ENCODE assay signal across 9 mouse cellular contexts in genomic region chr7:66061057-66061456, GRCm38 (mm10). TPM values are rescaled to one million over a fixed set of nuclear protein-coding genes. Genes with fewer than 3 reads are reported as not detected.
DNase-seq lines count a peak whose midpoint lies in the region; ATAC-seq and TF ChIP-seq lines count a peak whose summit lies in the region.
"Had no signal": no experiment of that assay in that cellular context is flagged by ENCODE, and none has a peak within 500 bp of the region (broad histone marks: within the 10 kb centered on the region; RNA-seq: fewer than 3 reads in every experiment).

No protein-coding gene starts in this region.

- H3K27me3 ChIP-seq in hindbrain, postnatal 0 days (ENCODE audit: insufficient read depth, low read length): no peaks in the 10 kb centered on the region
- H3K27me3 ChIP-seq in neural tube, embryonic 12.5 days (replicated peaks): no peaks in the 10 kb centered on the region

- no peak for TF ChIP-seq POLR2A in cortical plate, adult 2 months (IDR thresholded peaks at IDR 0.05; ENCODE audit: extremely low read depth, insufficient read depth, low read length)

- WGBS in hindbrain, postnatal 0 days: 2% methylated on average over 14 of the region's 14 CpGs
- 2% methylated on average over 14 of the region's 14 CpGs for WGBS in neural tube, embryonic 12.5 days

- intact Hi-C loops in left cerebral cortex, adult 2 months (cut with DNase I): no loop called here
- intact Hi-C loops in left cerebral cortex, postnatal 14 days (cut with DNase I): no loop called here

- H3K4me3 ChIP-seq in left cerebral cortex, adult 2 months: peak overlapping the region; percentile 65
- peak overlapping the region; percentile 57 for H3K4me3 ChIP-seq in cortical plate, adult 2 months (ENCODE audit: insufficient read depth, low read length)
- peak overlapping the region; percentile 80 for H3K4me3 ChIP-seq in hindbrain, postnatal 0 days (ENCODE audit: low read length)
- H3K4me3 ChIP-seq in neural tube, embryonic 12.5 days: peak overlapping the region; percentile 97

- H3K4me1 ChIP-seq in cortical plate, adult 2 months (ENCODE audit: control insufficient read depth, insufficient read depth, low read length): peaks cover 1% of the 10 kb centered on the region; the same call in 1 of the 2 replicates
- peaks cover 12% of the 10 kb centered on the region for H3K4me1 ChIP-seq in hindbrain, postnatal 0 days (ENCODE audit: insufficient read depth, low read length)
- peaks cover 9% of the 10 kb centered on the region for H3K4me1 ChIP-seq in neural tube, embryonic 12.5 days

- no peak for ATAC-seq in hindbrain, postnatal 0 days
- ATAC-seq in neural tube, embryonic 12.5 days (ENCODE audit: low FRiP score, low read depth): no peak

- H3K36me3 ChIP-seq in hindbrain, postnatal 0 days (ENCODE audit: insufficient read depth, low read length): peaks cover 23% of the 10 kb centered on the region; the same call in 1 of the 2 replicates
- peaks cover 21% of the 10 kb centered on the region for H3K36me3 ChIP-seq in neural tube, embryonic 12.5 days

- no peaks in the 10 kb centered on the region for H3K9me3 ChIP-seq in hindbrain, postnatal 0 days (ENCODE audit: low read length)
- no peaks in the 10 kb centered on the region for H3K9me3 ChIP-seq in neural tube, embryonic 12.5 days

- peak overlapping the region; percentile 96 for H3K4me2 ChIP-seq in hindbrain, postnatal 0 days (ENCODE audit: low read depth, low read length)
- H3K4me2 ChIP-seq in neural tube, embryonic 12.5 days (replicated peaks): peak overlapping the region; percentile 85

- no peak for DNase-seq in left cerebral cortex, adult 2 months (ENCODE audit: extremely low spot score in 1 of 2, low spot score in 2 of 2)
- DNase-seq in left cerebral cortex, postnatal 14 days (ENCODE audit: low spot score in 2 of 2): no peak
- DNase-seq in hindbrain, postnatal 0 days (ENCODE audit: low spot score): no peak
- DNase-seq in spleen, postnatal 10 days (ENCODE audit: low spot score in 2 of 2): no peak
- DNase-seq in adrenal gland, adult 2 months: no peak
- DNase-seq in thymus, postnatal 0 days (ENCODE audit: low spot score): no peak

- no peak for TF ChIP-seq CTCF in left cerebral cortex, adult 2 months (IDR thresholded peaks at IDR 0.05)
- no peak for TF ChIP-seq CTCF in cortical plate, adult 2 months (IDR thresholded peaks at IDR 0.05; ENCODE audit: extremely low read depth, insufficient read depth, low read length)
- TF ChIP-seq CTCF in hindbrain, postnatal 0 days (IDR thresholded peaks at IDR 0.05; ENCODE audit: low read depth): no peak

- H3K27ac ChIP-seq in left cerebral cortex, adult 2 months: no peak overlapping the region
- H3K27ac ChIP-seq in cortical plate, adult 2 months (ENCODE audit: insufficient read depth, low read length): no peak overlapping the region
- no peak overlapping the region for H3K27ac ChIP-seq in hindbrain, postnatal 0 days
- H3K27ac ChIP-seq in neural tube, embryonic 12.5 days: no peak overlapping the region

- peak overlapping the region; percentile 78 for H3K9ac ChIP-seq in hindbrain, postnatal 0 days (replicated peaks; ENCODE audit: low read length)
- peak overlapping the region; percentile 89 for H3K9ac ChIP-seq in neural tube, embryonic 12.5 days

RNA-seq across cellular contexts. Expression of gene Snrpa1, which starts 2.3 kb away (rescaled TPM):
- total RNA-seq in left cerebral cortex, adult 2 months (2021): 10 to 100 TPM; 36.8 to 37.0 TPM
- total RNA-seq in left cerebral cortex, postnatal 14 days (2021): 10 to 100 TPM; 32.6 to 33.1 TPM
- polyA plus RNA-seq in cortical plate, adult 2 months (2012; rRNA removed): 34.6 and 36.1 TPM in 2 replicates
- total RNA-seq in hindbrain, postnatal 0 days (2014; rRNA removed): 22.6 and 26.5 TPM in 2 replicates
- polyA plus RNA-seq in hindbrain, postnatal 0 days (2015; fragmentation: Nextera tagmentation; extraction: Ambion mirVana): 119 and 127 TPM in 2 replicates
- polyA plus RNA-seq in neural tube, embryonic 12.5 days (2016; fragmentation: Nextera tagmentation; extraction: Ambion mirVana): 177 and 183 TPM in 2 replicates
- 10 to 100 TPM; 29.9 to 32.6 TPM for total RNA-seq in adrenal gland, adult 2 months (2021)
- polyA plus RNA-seq in adrenal gland, adult 2 months (2012; rRNA removed): 1.1 and 3.3 TPM in 2 replicates
- 189 and 207 TPM in 2 replicates for polyA plus RNA-seq in thymus, postnatal 0 days (2015; fragmentation: Nextera tagmentation; extraction: Ambion mirVana)

RNA-seq across cellular contexts. Expression of gene Gm45213, which starts 17.7 kb away (rescaled TPM):
- total RNA-seq in left cerebral cortex, adult 2 months (2021): not detected
- total RNA-seq in left cerebral cortex, postnatal 14 days (2021): not detected
- not detected in 2 replicates for polyA plus RNA-seq in cortical plate, adult 2 months (2012; rRNA removed)
- not detected in 2 replicates for total RNA-seq in hindbrain, postnatal 0 days (2014; rRNA removed)
- not detected in 2 replicates for polyA plus RNA-seq in hindbrain, postnatal 0 days (2015; fragmentation: Nextera tagmentation; extraction: Ambion mirVana)
- polyA plus RNA-seq in neural tube, embryonic 12.5 days (2016; fragmentation: Nextera tagmentation; extraction: Ambion mirVana): not detected in 2 replicates
- not detected for total RNA-seq in adrenal gland, adult 2 months (2021)
- not detected in 2 replicates for polyA plus RNA-seq in adrenal gland, adult 2 months (2012; rRNA removed)
- polyA plus RNA-seq in thymus, postnatal 0 days (2015; fragmentation: Nextera tagmentation; extraction: Ambion mirVana): not detected in 2 replicates
- total RNA-seq: common myeloid progenitor, adult 5-6 weeks had no signal

RNA-seq across cellular contexts. Expression of gene Selenos, which starts 18.4 kb away (rescaled TPM):
- total RNA-seq in left cerebral cortex, adult 2 months (2021): 10 to 100 TPM; 46.5 to 47.5 TPM
- 10 to 100 TPM; 50.6 to 53.7 TPM for total RNA-seq in left cerebral cortex, postnatal 14 days (2021)
- 77.2 and 82.2 TPM in 2 replicates for polyA plus RNA-seq in cortical plate, adult 2 months (2012; rRNA removed)
- 30.4 and 32.4 TPM in 2 replicates for total RNA-seq in hindbrain, postnatal 0 days (2014; rRNA removed)
- 115 and 131 TPM in 2 replicates for polyA plus RNA-seq in hindbrain, postnatal 0 days (2015; fragmentation: Nextera tagmentation; extraction: Ambion mirVana)
- polyA plus RNA-seq in neural tube, embryonic 12.5 days (2016; fragmentation: Nextera tagmentation; extraction: Ambion mirVana): 81.0 and 84.4 TPM in 2 replicates
- 100 to 1,000 TPM in 1 of 2 experiments, 10 to 100 TPM in 1; 79.6 to 100 TPM for total RNA-seq in adrenal gland, adult 2 months (2021)
- 163 and 188 TPM in 2 replicates for polyA plus RNA-seq in adrenal gland, adult 2 months (2012; rRNA removed)
- polyA plus RNA-seq in thymus, postnatal 0 days (2015; fragmentation: Nextera tagmentation; extraction: Ambion mirVana): 94.8 and 98.4 TPM in 2 replicates

RNA-seq across cellular contexts. Expression of gene Chsy1, which starts 48.3 kb away (rescaled TPM):
- total RNA-seq in left cerebral cortex, adult 2 months (2021): 10 to 100 TPM; 15.6 to 17.3 TPM
- total RNA-seq in left cerebral cortex, postnatal 14 days (2021): 10 to 100 TPM; 17.2 to 18.5 TPM
- polyA plus RNA-seq in cortical plate, adult 2 months (2012; rRNA removed): 7.6 and 8.2 TPM in 2 replicates
- total RNA-seq in hindbrain, postnatal 0 days (2014; rRNA removed): 32.9 and 35.5 TPM in 2 replicates
- polyA plus RNA-seq in hindbrain, postnatal 0 days (2015; fragmentation: Nextera tagmentation; extraction: Ambion mirVana): 7.9 and 8.4 TPM in 2 replicates
- 13.4 and 15.3 TPM in 2 replicates for polyA plus RNA-seq in neural tube, embryonic 12.5 days (2016; fragmentation: Nextera tagmentation; extraction: Ambion mirVana)
- total RNA-seq in adrenal gland, adult 2 months (2021): 10 to 100 TPM; 12.6 to 17.0 TPM
- polyA plus RNA-seq in adrenal gland, adult 2 months (2012; rRNA removed): 3.2 and 4.1 TPM in 2 replicates
- 8.7 and 12.1 TPM in 2 replicates for polyA plus RNA-seq in thymus, postnatal 0 days (2015; fragmentation: Nextera tagmentation; extraction: Ambion mirVana)
